Mouse (Mus musculus) testis, adult 2 months (tissue): ENCODE measurements around the gene Gucd1.

Source experiments
- CTCF ChIP-seq: fragments of 200-500 bp; IDR thresholded peaks from 2 replicates; pipeline ENCODE4 v1.5.1; 2012; ENCODE audit warnings: low read depth, mild to moderate bottlenecking, inconsistent platforms, low read length, moderate library complexity; ENCODE audit not compliant: control insufficient read depth, insufficient read depth, insufficient replicate concordance
- POLR2A ChIP-seq: fragments of 200-500 bp; IDR thresholded peaks from 2 replicates; pipeline ENCODE4 v1.6.1; 2012; ENCODE audit warnings: low read depth, mild to moderate bottlenecking, inconsistent platforms, low read length, moderate library complexity; ENCODE audit not compliant: control insufficient read depth

DNA sequence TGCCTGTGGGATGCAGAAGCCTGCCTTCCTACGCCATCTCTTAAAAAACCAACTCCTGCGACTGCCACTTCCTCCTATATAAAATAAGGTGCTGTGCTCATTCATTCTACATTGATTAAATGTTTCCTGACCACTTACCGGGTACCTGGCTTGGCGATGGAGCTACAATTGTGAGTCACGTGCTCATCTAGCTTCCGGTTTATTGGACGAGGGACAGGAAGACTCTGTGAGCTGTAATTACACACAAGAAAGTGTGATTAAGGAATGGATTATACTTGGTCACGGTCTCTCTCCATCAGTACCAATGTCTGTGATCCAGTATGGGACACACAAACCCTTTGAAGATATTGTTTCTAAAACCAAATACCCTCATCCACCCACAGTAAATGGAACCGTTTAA, 153.0 kb downstream of the Gucd1 start:
- TF ChIP-seq CTCF (no peak), POLR2A (no peak)
